Mouse (Mus musculus): ENCODE results near the gene Chad. TPM values are rescaled to one million over a fixed set of nuclear protein-coding genes. Genes with fewer than 3 reads are reported as not detected.

Gene Chad
- polyA plus RNA-seq, 1 experiment, result 0.10 TPM

DNA sequence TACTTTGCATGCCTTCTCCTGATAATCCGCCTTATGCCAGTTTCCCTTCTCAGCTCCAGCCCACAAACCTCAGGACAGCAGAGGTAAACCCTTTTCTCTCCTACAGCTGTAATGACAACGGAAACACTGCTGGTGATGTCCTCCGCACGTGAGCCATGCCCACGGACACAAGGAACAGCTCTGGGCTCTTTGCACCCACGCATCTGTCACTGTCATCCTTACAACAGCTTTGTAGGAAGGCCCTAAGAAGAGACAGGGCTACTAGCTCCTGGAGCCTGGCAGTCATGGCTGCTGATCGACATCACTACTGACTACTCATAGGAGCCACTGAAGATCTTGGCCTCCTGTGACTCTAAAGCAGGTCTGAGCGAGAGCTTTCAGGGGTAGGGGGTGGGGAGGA is 31.7 kb upstream of the Chad start:
- TF ChIP-seq E2F4 (IDR thresholded peaks at IDR 0.05; ENCODE audit: insufficient read depth) (no peak), REST (IDR thresholded peaks at IDR 0.05; ENCODE audit: insufficient read depth, insufficient read length) (no peak), MAX (IDR thresholded peaks at IDR 0.05; ENCODE audit: low read depth) (no peak), USF1 (IDR thresholded peaks at IDR 0.05; ENCODE audit: low read depth) (no peak), TCF3 (IDR thresholded peaks at IDR 0.05; ENCODE audit: insufficient read length, low read depth) (no peak)
- no peak overlapping the region for H3K4me3 ChIP-seq
- H3K36me3 ChIP-seq (ENCODE audit: control insufficient read depth, insufficient read depth), result no peaks in the 10 kb centered on the region
- H3ac ChIP-seq (ENCODE audit: control insufficient read depth, insufficient read length), result no peak overlapping the region
- H3K27me3 ChIP-seq (ENCODE audit: control insufficient read depth, insufficient read depth, insufficient read length), result no peaks in the 10 kb centered on the region
- H3K4me2 ChIP-seq (ENCODE audit: low read depth), result no peak overlapping the region
- H3K79me2 ChIP-seq (ENCODE audit: control insufficient read depth, insufficient read depth), result no peaks in the 10 kb centered on the region

GRCm38 (mm10) chr11:94538733-94539292 is 26.0 kb upstream of the Chad start:
- no peaks in the 10 kb centered on the region for H3K79me2 ChIP-seq (ENCODE audit: control insufficient read depth, insufficient read depth)
- TF ChIP-seq TCF3 (IDR thresholded peaks at IDR 0.05; ENCODE audit: insufficient read length, low read depth), result no peak
- H3K4me3 ChIP-seq, result no peak overlapping the region
- H3ac ChIP-seq (ENCODE audit: control insufficient read depth, insufficient read length), result no peak overlapping the region
- H3K27me3 ChIP-seq (ENCODE audit: control insufficient read depth, insufficient read depth, insufficient read length), result no peaks in the 10 kb centered on the region
- H3K4me2 ChIP-seq (ENCODE audit: low read depth), result no peak overlapping the region
- no peaks in the 10 kb centered on the region for H3K36me3 ChIP-seq (ENCODE audit: control insufficient read depth, insufficient read depth)

GRCm38 (mm10) chr11:94539761-94540160 is 25.1 kb upstream of the Chad start:
- Histone ChIP-seq H3K36me3 (ENCODE audit: control insufficient read depth, insufficient read depth) (no peaks in the 10 kb centered on the region), H3K27me3 (ENCODE audit: control insufficient read depth, insufficient read depth, insufficient read length) (no peaks in the 10 kb centered on the region), H3K79me2 (ENCODE audit: control insufficient read depth, insufficient read depth) (no peaks in the 10 kb centered on the region), H3K4me2 (ENCODE audit: low read depth) (no peak overlapping the region), H3ac (ENCODE audit: control insufficient read depth, insufficient read length) (no peak overlapping the region), H3K4me3 (no peak overlapping the region)
- TF ChIP-seq SRF (IDR thresholded peaks at IDR 0.05; ENCODE audit: control insufficient read depth, insufficient read length, low read depth), result no peak
- TF ChIP-seq MYOG (IDR thresholded peaks at IDR 0.05; ENCODE audit: control insufficient read depth in 1 of 3, insufficient read depth in 1 of 3, insufficient read length in 2 of 3, low read depth in 2 of 3), result no peak
- no peak for TF ChIP-seq E2F4 (IDR thresholded peaks at IDR 0.05; ENCODE audit: insufficient read depth)
- no peak for TF ChIP-seq TCF3 (IDR thresholded peaks at IDR 0.05; ENCODE audit: insufficient read length, low read depth)
- no peak for TF ChIP-seq USF1 (IDR thresholded peaks at IDR 0.05; ENCODE audit: low read depth)
- TF ChIP-seq REST (IDR thresholded peaks at IDR 0.05; ENCODE audit: insufficient read depth, insufficient read length), result no peak
- no peak for TF ChIP-seq POLR2AphosphoS2 (IDR thresholded peaks at IDR 0.05; ENCODE audit: insufficient read length, low read depth)
- no peak for TF ChIP-seq POLR2A (IDR thresholded peaks at IDR 0.05; ENCODE audit: insufficient read length, low read depth)
- no peak for TF ChIP-seq CEBPB (IDR thresholded peaks at IDR 0.05; ENCODE audit: insufficient read depth, poor library complexity, severe bottlenecking)
- TF ChIP-seq MYOD1 (IDR thresholded peaks at IDR 0.05; ENCODE audit: control insufficient read depth in 1 of 3, insufficient read length in 2 of 3, low read depth in 2 of 3), result no peak
- TF ChIP-seq MAX (IDR thresholded peaks at IDR 0.05; ENCODE audit: low read depth), result no peak
- TF ChIP-seq TCF12 (IDR thresholded peaks at IDR 0.05; ENCODE audit: insufficient read depth, poor library complexity, severe bottlenecking), result no peak

- no peaks in the 10 kb centered on the region for H3K79me2 ChIP-seq (ENCODE audit: control insufficient read depth, insufficient read depth)
- no peaks in the 10 kb centered on the region for H3K36me3 ChIP-seq (ENCODE audit: control insufficient read depth, insufficient read depth)
- H3ac ChIP-seq (ENCODE audit: control insufficient read depth, insufficient read length), result no peak overlapping the region
- H3K4me2 ChIP-seq (ENCODE audit: low read depth), result no peak overlapping the region
- H3K27me3 ChIP-seq (ENCODE audit: control insufficient read depth, insufficient read depth, insufficient read length), result no peaks in the 10 kb centered on the region
- no peak overlapping the region for H3K4me3 ChIP-seq
- no peak for TF ChIP-seq TCF3 (IDR thresholded peaks at IDR 0.05; ENCODE audit: insufficient read length, low read depth)
- no peak for TF ChIP-seq POLR2A (IDR thresholded peaks at IDR 0.05; ENCODE audit: insufficient read length, low read depth)
- no peak for TF ChIP-seq REST (IDR thresholded peaks at IDR 0.05; ENCODE audit: insufficient read depth, insufficient read length)
- no peak for TF ChIP-seq SRF (IDR thresholded peaks at IDR 0.05; ENCODE audit: control insufficient read depth, insufficient read length, low read depth)
These were observed 22.4 kb upstream of the Chad start for GRCm38 (mm10) chr11:94542400-94542799.

DNA sequence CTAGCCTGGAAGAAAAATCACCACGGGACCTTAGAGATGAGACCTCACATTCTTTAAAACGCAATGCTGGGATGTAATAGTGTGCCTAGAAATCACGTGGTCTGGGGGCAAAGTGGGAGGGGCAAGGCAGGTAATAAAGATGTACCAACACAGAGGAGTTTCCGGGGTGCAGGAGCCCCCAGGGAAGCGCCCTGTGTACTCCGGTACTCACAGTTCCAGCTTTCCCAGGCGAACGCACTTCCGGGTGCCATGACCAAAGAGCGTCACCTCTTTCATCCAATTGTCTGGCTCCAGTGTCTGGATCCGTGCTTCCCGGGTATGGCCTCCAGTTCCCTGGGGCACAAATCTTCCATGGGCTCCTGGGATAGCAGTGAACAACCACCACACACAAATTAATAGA is 21.5 kb upstream of the Chad start:
- Histone ChIP-seq H3K36me3 (ENCODE audit: control insufficient read depth, insufficient read depth) (no peaks in the 10 kb centered on the region), H3ac (ENCODE audit: control insufficient read depth, insufficient read length) (no peak overlapping the region), H3K4me2 (ENCODE audit: low read depth) (peak overlapping the region; percentile 93), H3K79me2 (ENCODE audit: control insufficient read depth, insufficient read depth) (no peaks in the 10 kb centered on the region), H3K4me3 (no peak overlapping the region), H3K27me3 (ENCODE audit: control insufficient read depth, insufficient read depth, insufficient read length) (no peaks in the 10 kb centered on the region)
- no peak for TF ChIP-seq SRF (IDR thresholded peaks at IDR 0.05; ENCODE audit: control insufficient read depth, insufficient read length, low read depth)
- TF ChIP-seq TCF3 (IDR thresholded peaks at IDR 0.05; ENCODE audit: insufficient read length, low read depth), result no peak
- no peak for TF ChIP-seq MYOD1 (IDR thresholded peaks at IDR 0.05; ENCODE audit: control insufficient read depth in 1 of 3, insufficient read length in 2 of 3, low read depth in 2 of 3)
- no peak for TF ChIP-seq E2F4 (IDR thresholded peaks at IDR 0.05; ENCODE audit: insufficient read depth)
- no peak for TF ChIP-seq MYOG (IDR thresholded peaks at IDR 0.05; ENCODE audit: control insufficient read depth in 1 of 3, insufficient read depth in 1 of 3, insufficient read length in 2 of 3, low read depth in 2 of 3)
- TF ChIP-seq MAX (IDR thresholded peaks at IDR 0.05; ENCODE audit: low read depth), result no peak
- no peak for TF ChIP-seq POLR2A (IDR thresholded peaks at IDR 0.05; ENCODE audit: insufficient read length, low read depth)
- no peak for TF ChIP-seq CEBPB (IDR thresholded peaks at IDR 0.05; ENCODE audit: insufficient read depth, poor library complexity, severe bottlenecking)
- TF ChIP-seq POLR2AphosphoS2 (IDR thresholded peaks at IDR 0.05; ENCODE audit: insufficient read length, low read depth), result no peak
- no peak for TF ChIP-seq REST (IDR thresholded peaks at IDR 0.05; ENCODE audit: insufficient read depth, insufficient read length)
- TF ChIP-seq TCF12 (IDR thresholded peaks at IDR 0.05; ENCODE audit: insufficient read depth, poor library complexity, severe bottlenecking), result no peak
- no peak for TF ChIP-seq USF1 (IDR thresholded peaks at IDR 0.05; ENCODE audit: low read depth)

Measured in myocyte (in vitro differentiated cells).